Mouse (Mus musculus) midbrain, embryonic 15.5 days (tissue): ENCODE measurements around the gene Dpt. TPM values are rescaled to one million over a fixed set of nuclear protein-coding genes. Genes with fewer than 3 reads are reported as not detected.
A peak's percentile ranks its signal among the peaks of the same experiment; 100 is the strongest.
"Not testable (repeated sequence)": the region's sequence is repeated elsewhere in the genome, so short reads cannot be mapped to it uniquely, and the experiment has no call there.

ENCODE experiments used
- ATAC-seq: fragments of 200-750 bp; cut with Nextera tagmentation; replicated peaks from 2 replicates; pipeline ENCODE4 v1.8.0; 2017; ENCODE audit warnings: moderate TSS enrichment
- H3K27ac ChIP-seq: fragments of 300-500 bp; sonication (generic); 2 replicates; pipeline ENCODE4 v1.5.1; 2015; ENCODE audit warnings: mild to moderate bottlenecking, inconsistent platforms
- H3K27me3 ChIP-seq: fragments of 300-500 bp; sonication (generic); replicated peaks from 2 replicates; pipeline ENCODE4 v1.6.1; 2015; ENCODE audit warnings: inconsistent platforms
- H3K36me3 ChIP-seq: fragments of 300-500 bp; sonication (generic); replicated peaks from 2 replicates; pipeline ENCODE4 v1.6.1; 2015; ENCODE audit warnings: inconsistent platforms
- H3K4me1 ChIP-seq: fragments of 300-500 bp; sonication (generic); 2 replicates; pipeline ENCODE4 v1.6.1; 2015; ENCODE audit warnings: inconsistent platforms
- H3K4me2 ChIP-seq: fragments of 300-500 bp; sonication (generic); 2 replicates; pipeline ENCODE4 v1.6.1; 2015; ENCODE audit warnings: inconsistent platforms, mild to moderate bottlenecking, moderate library complexity
- H3K4me3 ChIP-seq: fragments of 300-500 bp; sonication (generic); 2 replicates; pipeline ENCODE4 v1.5.1; 2015; ENCODE audit warnings: mild to moderate bottlenecking, inconsistent platforms
- H3K9ac ChIP-seq: fragments of 300-500 bp; sonication (generic); 2 replicates; pipeline ENCODE4 v1.6.1; 2015; ENCODE audit warnings: mild to moderate bottlenecking, inconsistent platforms
- H3K9me3 ChIP-seq: fragments of 300-500 bp; sonication (generic); 2 replicates; pipeline ENCODE4 v1.6.1; 2016; ENCODE audit warnings: inconsistent platforms
- WGBS: fragments of 180-500 bp; shearing (Covaris S2); methylation state at CpG from one replicate; pipeline ENCODE4 v1.1.7; 2015; ENCODE audit warnings: mixed read lengths; 5-methylcytosine and 5-hydroxymethylcytosine counted together
- polyA plus RNA-seq: library from polyadenylated mRNA; unstranded; fragments of >200 nt; fragmentation: Nextera tagmentation; extraction: Ambion mirVana; gene quantifications from 2 replicates; pipeline ENCODE4 v1.2.1, GENCODE M21; 2015

The Dpt gene
- 0.32 and 0.41 TPM in 2 replicates for polyA plus RNA-seq

- H3K4me2 ChIP-seq: no peak within 1 kb of the TSS
- no peaks in the 10 kb centered on the region for H3K27me3 ChIP-seq
- WGBS: 92% methylated on average over 8 of the region's 8 CpGs
- no peak within 1 kb of the TSS for H3K9ac ChIP-seq
- no peaks in the 10 kb centered on the region for H3K4me1 ChIP-seq
- ATAC-seq: no peak
- no peaks in the 10 kb centered on the region for H3K36me3 ChIP-seq
- H3K27ac ChIP-seq: no peak within 1 kb of the TSS
- H3K9me3 ChIP-seq: no peaks in the 10 kb centered on the region
- H3K4me3 ChIP-seq: no peak within 1 kb of the TSS
These were observed at the start of gene Dpt for GRCm38 (mm10) chr1:164796471-164796870. Gene Dpt (plus strand): TSS chr1:164796644.

- no peak overlapping the region for H3K4me2 ChIP-seq
- no peak overlapping the region for H3K9ac ChIP-seq
- no peaks in the 10 kb centered on the region for H3K36me3 ChIP-seq
- no peaks in the 10 kb centered on the region for H3K9me3 ChIP-seq
- WGBS: 96% methylated on average over 4 of the region's 4 CpGs
- no peak for ATAC-seq
- H3K27me3 ChIP-seq: no peaks in the 10 kb centered on the region
- no peaks in the 10 kb centered on the region for H3K4me1 ChIP-seq
- H3K27ac ChIP-seq: no peak overlapping the region
- no peak overlapping the region for H3K4me3 ChIP-seq
These were observed 42.7 kb upstream of the Dpt start for GRCm38 (mm10) chr1:164753736-164754135.

GRCm38 (mm10) chr1:164755671-164756070 is 40.8 kb upstream of the Dpt start:
- Histone ChIP-seq H3K4me2 (no peak overlapping the region), H3K9ac (no peak overlapping the region), H3K27ac (no peak overlapping the region), H3K4me3 (no peak overlapping the region), H3K4me1 (0 out of 2 replicates have a peak, but pooled peaks cover 3% of the 10 kb centered on the region), H3K27me3 (no peaks in the 10 kb centered on the region), H3K9me3 (no peaks in the 10 kb centered on the region), H3K36me3 (no peaks in the 10 kb centered on the region)
- ATAC-seq: no peak
- 88% methylated on average over 3 of the region's 3 CpGs for WGBS

- H3K9ac ChIP-seq: no peak overlapping the region
- H3K27me3 ChIP-seq: no peaks in the 10 kb centered on the region
- H3K36me3 ChIP-seq: no peaks in the 10 kb centered on the region
- WGBS: 75% methylated on average over 2 of the region's 2 CpGs
- no peak for ATAC-seq
- no peak overlapping the region for H3K4me2 ChIP-seq
- H3K9me3 ChIP-seq: no peaks in the 10 kb centered on the region
- H3K27ac ChIP-seq: no peak overlapping the region
- 0 out of 2 replicates have a peak, but pooled peaks cover 3% of the 10 kb centered on the region for H3K4me1 ChIP-seq
- H3K4me3 ChIP-seq: no peak overlapping the region
These were observed 39.5 kb upstream of the Dpt start for GRCm38 (mm10) chr1:164756951-164757350.

- no peak overlapping the region for H3K4me3 ChIP-seq
- 0 out of 2 replicates have a peak, but pooled peaks cover 3% of the 10 kb centered on the region for H3K4me1 ChIP-seq
- H3K27me3 ChIP-seq: no peaks in the 10 kb centered on the region
- WGBS: 64% methylated on average over 2 of the region's 2 CpGs
- no peak for ATAC-seq
- no peak overlapping the region for H3K9ac ChIP-seq
- H3K27ac ChIP-seq: no peak overlapping the region
- no peaks in the 10 kb centered on the region for H3K9me3 ChIP-seq
- H3K36me3 ChIP-seq: no peaks in the 10 kb centered on the region
- H3K4me2 ChIP-seq: no peak overlapping the region
These were observed 38.0 kb upstream of the Dpt start for GRCm38 (mm10) chr1:164758401-164758800.

- 0 out of 2 replicates have a peak, but pooled peaks cover 3% of the 10 kb centered on the region for H3K4me1 ChIP-seq
- no peak overlapping the region for H3K9ac ChIP-seq
- no peaks in the 10 kb centered on the region for H3K36me3 ChIP-seq
- H3K4me2 ChIP-seq: no peak overlapping the region
- ATAC-seq: no peak
- H3K27me3 ChIP-seq: no peaks in the 10 kb centered on the region
- no peaks in the 10 kb centered on the region for H3K9me3 ChIP-seq
- H3K4me3 ChIP-seq: no peak overlapping the region
- WGBS: 62% methylated on average over 2 of the region's 2 CpGs
- no peak overlapping the region for H3K27ac ChIP-seq
These were observed 34.2 kb upstream of the Dpt start for GRCm38 (mm10) chr1:164762276-164762675.

GRCm38 (mm10) chr1:164766646-164767045 is 29.8 kb upstream of the Dpt start:
- Histone ChIP-seq H3K4me2 (no peak overlapping the region), H3K4me1 (no peaks in the 10 kb centered on the region), H3K9me3 (no peaks in the 10 kb centered on the region), H3K9ac (no peak overlapping the region), H3K27ac (no peak overlapping the region), H3K4me3 (no peak overlapping the region), H3K27me3 (no peaks in the 10 kb centered on the region), H3K36me3 (no peaks in the 10 kb centered on the region)
- 74% methylated on average over 3 of the region's 3 CpGs for WGBS
- ATAC-seq: no peak

GRCm38 (mm10) chr1:164770611-164771010 is 25.8 kb upstream of the Dpt start:
- Histone ChIP-seq H3K9ac (no peak overlapping the region), H3K9me3 (no peaks in the 10 kb centered on the region), H3K27me3 (no peaks in the 10 kb centered on the region), H3K4me2 (no peak overlapping the region), H3K27ac (no peak overlapping the region), H3K36me3 (no peaks in the 10 kb centered on the region), H3K4me1 (no peaks in the 10 kb centered on the region), H3K4me3 (no peak overlapping the region)
- WGBS: 76% methylated on average over 7 of the region's 7 CpGs
- no peak for ATAC-seq

- H3K27me3 ChIP-seq: no peaks in the 10 kb centered on the region
- 49% methylated on average over 7 of the region's 7 CpGs for WGBS
- H3K4me3 ChIP-seq: no peak overlapping the region
- H3K4me1 ChIP-seq: no peaks in the 10 kb centered on the region
- H3K27ac ChIP-seq: no peak overlapping the region
- no peaks in the 10 kb centered on the region for H3K9me3 ChIP-seq
- H3K36me3 ChIP-seq: no peaks in the 10 kb centered on the region
- H3K9ac ChIP-seq: no peak overlapping the region
- 0 out of 2 replicates have a peak, but pooled peaks have one; percentile 50 for ATAC-seq
- H3K4me2 ChIP-seq: no peak overlapping the region
These were observed 15.5 kb upstream of the Dpt start for GRCm38 (mm10) chr1:164780851-164781510.

GRCm38 (mm10) chr1:164786165-164786564 is 10.3 kb upstream of the Dpt start:
- H3K27me3 ChIP-seq: no peaks in the 10 kb centered on the region
- no peaks in the 10 kb centered on the region for H3K36me3 ChIP-seq
- no peak overlapping the region for H3K27ac ChIP-seq
- H3K4me2 ChIP-seq: no peak overlapping the region
- no peaks in the 10 kb centered on the region for H3K4me1 ChIP-seq
- H3K9me3 ChIP-seq: no peaks in the 10 kb centered on the region
- H3K9ac ChIP-seq: no peak overlapping the region
- ATAC-seq: no peak
- H3K4me3 ChIP-seq: no peak overlapping the region
- 93% methylated on average over 5 of the region's 5 CpGs for WGBS

- Histone ChIP-seq H3K4me1 (no peaks in the 10 kb centered on the region), H3K9ac (no peak overlapping the region), H3K4me3 (no peak overlapping the region), H3K27ac (no peak overlapping the region), H3K27me3 (no peaks in the 10 kb centered on the region), H3K9me3 (no peaks in the 10 kb centered on the region), H3K4me2 (no peak overlapping the region), H3K36me3 (no peaks in the 10 kb centered on the region)
- ATAC-seq: no peak
- 79% methylated on average over 7 of the region's 7 CpGs for WGBS
These were observed 8.7 kb upstream of the Dpt start for GRCm38 (mm10) chr1:164787771-164788170.

- WGBS: 87% methylated on average over 7 of the region's 7 CpGs
- no peak for ATAC-seq
- no peaks in the 10 kb centered on the region for H3K9me3 ChIP-seq
- no peaks in the 10 kb centered on the region for H3K4me1 ChIP-seq
- no peak overlapping the region for H3K4me2 ChIP-seq
- H3K36me3 ChIP-seq: no peaks in the 10 kb centered on the region
- H3K27ac ChIP-seq: no peak overlapping the region
- H3K9ac ChIP-seq: no peak overlapping the region
- H3K4me3 ChIP-seq: no peak overlapping the region
- H3K27me3 ChIP-seq: no peaks in the 10 kb centered on the region
These were observed 8.2 kb upstream of the Dpt start for GRCm38 (mm10) chr1:164788292-164788691.

GRCm38 (mm10) chr1:164790296-164790695 is 6.1 kb upstream of the Dpt start:
- not testable (repeated sequence) for H3K9me3 ChIP-seq, H3K27ac ChIP-seq, H3K27me3 ChIP-seq, H3K36me3 ChIP-seq, H3K4me2 ChIP-seq, H3K4me3 ChIP-seq, ATAC-seq, H3K4me1 ChIP-seq, H3K9ac ChIP-seq
- WGBS: 97% methylated on average over 12 of the region's 12 CpGs
